Mouse (Mus musculus): Measurements from ENCODE around the gene Cacna1s. TPM values are rescaled to one million over a fixed set of nuclear protein-coding genes. Genes with fewer than 3 reads are reported as not detected.

The Cacna1s gene
- 5.2 and 11.0 TPM in 2 replicates for polyA plus RNA-seq (2015; fragmentation: Nextera tagmentation; extraction: Ambion mirVana)

- H3K9me3 ChIP-seq = no peaks in the 10 kb centered on the region
- H3K36me3 ChIP-seq = no peaks in the 10 kb centered on the region
- ATAC-seq (ENCODE audit: insufficient number of reproducible peaks, low FRiP score, low TSS enrichment, low read depth) = peak; percentile 46; the same call in 1 of the 2 replicates
- WGBS = 45% methylated on average over 11 of the region's 11 CpGs
- peaks cover 44% of the 10 kb centered on the region for H3K27me3 ChIP-seq
- peaks cover 10% of the 10 kb centered on the region for H3K4me1 ChIP-seq
- H3K9ac ChIP-seq = no peak within 1 kb of the TSS
- H3K27ac ChIP-seq = no peak within 1 kb of the TSS; the same call in 1 of the 2 replicates
- H3K4me2 ChIP-seq = no peak within 1 kb of the TSS
- no peak within 1 kb of the TSS for H3K4me3 ChIP-seq
Measured at GRCm38 (mm10) chr1:136052547-136052946, at the start of gene Cacna1s. Gene Cacna1s, plus strand, starts transcription at chr1:136052750.

GRCm38 (mm10) chr1:136006292-136006748 lies 46.2 kb upstream of the Cacna1s start, which contains the start of gene Igfn1:
Gene Igfn1, minus strand, starts transcription at chr1:136006342.
- no peaks in the 10 kb centered on the region for H3K36me3 ChIP-seq
- H3K9ac ChIP-seq = no peak within 1 kb of the TSS
- H3K27me3 ChIP-seq = peaks cover 10% of the 10 kb centered on the region; the same call in 1 of the 2 replicates
- H3K4me1 ChIP-seq = peaks cover 10% of the 10 kb centered on the region; the same call in 1 of the 2 replicates
- no peak within 1 kb of the TSS for H3K4me3 ChIP-seq
- 64% methylated on average over 3 of the region's 3 CpGs for WGBS
- no peak for ATAC-seq (ENCODE audit: insufficient number of reproducible peaks, low FRiP score, low TSS enrichment, low read depth)
- no peaks in the 10 kb centered on the region for H3K9me3 ChIP-seq
- no peak within 1 kb of the TSS for H3K27ac ChIP-seq
- H3K4me2 ChIP-seq = peak within 1 kb of the TSS; percentile 61

GRCm38 (mm10) chr1:136007211-136008158 lies 45.1 kb upstream of the Cacna1s start, which contains the start of gene Tmem9:
Gene Tmem9, plus strand, starts transcription at chr1:136008150.
- 4% methylated on average over 37 of the region's 37 CpGs for WGBS
- Histone ChIP-seq H3K27me3 (peaks cover 10% of the 10 kb centered on the region; the same call in 1 of the 2 replicates), H3K4me1 (peaks cover 10% of the 10 kb centered on the region; the same call in 1 of the 2 replicates), H3K36me3 (no peaks in the 10 kb centered on the region), H3K9me3 (no peaks in the 10 kb centered on the region), H3K4me2 (peak within 1 kb of the TSS; percentile 61), H3K27ac (no peak within 1 kb of the TSS), H3K9ac (peak within 1 kb of the TSS; percentile 14; the same call in 1 of the 2 replicates), H3K4me3 (peak within 1 kb of the TSS; percentile 41)
- ATAC-seq (ENCODE audit: insufficient number of reproducible peaks, low FRiP score, low TSS enrichment, low read depth) = peak; percentile 78; the same call in 1 of the 2 replicates

DNA sequence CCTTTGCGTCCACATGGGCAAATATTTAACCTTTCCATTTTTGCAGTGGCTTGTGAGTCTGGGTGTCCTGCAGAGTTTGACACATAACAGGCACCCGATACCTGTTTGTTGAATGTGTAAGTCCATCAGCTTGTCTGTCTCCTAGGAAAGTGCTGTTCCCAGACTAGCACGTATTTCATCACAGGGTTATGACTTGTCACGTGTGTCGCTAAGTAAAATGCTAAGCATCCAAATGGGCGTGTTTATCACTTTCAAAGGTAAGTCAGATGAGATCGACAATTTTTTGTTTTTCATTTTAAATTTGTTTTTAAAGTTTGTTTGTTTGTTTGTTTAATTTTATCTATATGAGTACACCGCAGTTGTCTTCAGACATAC lies 44.4 kb upstream of the Cacna1s start:
- no peaks in the 10 kb centered on the region for H3K36me3 ChIP-seq
- H3K27ac ChIP-seq = no peak overlapping the region
- peak overlapping the region; percentile 61 for H3K4me2 ChIP-seq
- peaks cover 10% of the 10 kb centered on the region; the same call in 1 of the 2 replicates for H3K27me3 ChIP-seq
- H3K9ac ChIP-seq = no peak overlapping the region
- peak overlapping the region; percentile 41 for H3K4me3 ChIP-seq
- H3K4me1 ChIP-seq = peaks cover 10% of the 10 kb centered on the region; the same call in 1 of the 2 replicates
- ATAC-seq (ENCODE audit: insufficient number of reproducible peaks, low FRiP score, low TSS enrichment, low read depth) = no peak; the same call in 1 of the 2 replicates
- no peaks in the 10 kb centered on the region for H3K9me3 ChIP-seq
- WGBS = 17% methylated on average over 8 of the region's 8 CpGs

DNA sequence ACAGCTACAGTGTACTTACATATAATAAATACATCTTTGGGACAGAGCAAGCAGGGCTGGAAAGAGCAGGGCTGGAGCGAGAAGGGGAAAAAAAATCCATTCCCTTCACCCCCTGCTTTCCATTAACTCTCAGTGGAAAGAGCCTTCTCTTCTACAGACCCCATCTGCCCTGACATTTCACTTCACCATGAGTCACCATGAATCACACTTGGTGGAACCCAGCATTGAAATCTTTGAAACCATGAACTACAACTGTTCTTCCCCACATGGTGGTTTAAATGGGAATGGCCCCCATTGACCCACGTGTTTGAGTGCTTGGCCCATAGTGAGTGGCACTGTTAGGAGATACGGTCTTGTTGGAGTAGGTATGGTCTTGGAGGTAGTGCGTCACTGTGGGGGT lies 42.3 kb upstream of the Cacna1s start:
- Histone ChIP-seq H3K36me3 (no peaks in the 10 kb centered on the region), H3K9ac (no peak overlapping the region), H3K4me3 (no peak overlapping the region), H3K4me1 (peaks cover 10% of the 10 kb centered on the region; the same call in 1 of the 2 replicates), H3K4me2 (no peak overlapping the region), H3K9me3 (no peaks in the 10 kb centered on the region), H3K27ac (no peak overlapping the region), H3K27me3 (peaks cover 10% of the 10 kb centered on the region; the same call in 1 of the 2 replicates)
- WGBS = 86% methylated on average over 4 of the region's 4 CpGs
- no peak for ATAC-seq (ENCODE audit: insufficient number of reproducible peaks, low FRiP score, low TSS enrichment, low read depth)

GRCm38 (mm10) chr1:136013513-136013912 lies 39.0 kb upstream of the Cacna1s start:
- peaks cover 4% of the 10 kb centered on the region for H3K4me1 ChIP-seq
- WGBS = 79% methylated on average over 4 of the region's 4 CpGs
- no peak for ATAC-seq (ENCODE audit: insufficient number of reproducible peaks, low FRiP score, low TSS enrichment, low read depth)

GRCm38 (mm10) chr1:136014796-136015502 lies 37.6 kb upstream of the Cacna1s start:
- Histone ChIP-seq H3K27ac (no peak overlapping the region), H3K27me3 (no peaks in the 10 kb centered on the region), H3K4me1 (peaks cover 15% of the 10 kb centered on the region), H3K4me2 (no peak overlapping the region), H3K9ac (no peak overlapping the region), H3K36me3 (no peaks in the 10 kb centered on the region), H3K4me3 (no peak overlapping the region), H3K9me3 (no peaks in the 10 kb centered on the region)
- 77% methylated on average over 2 of the region's 2 CpGs for WGBS
- ATAC-seq (ENCODE audit: insufficient number of reproducible peaks, low FRiP score, low TSS enrichment, low read depth) = no peak

More at GRCm38 (mm10) chr1:136013513-136013912, 39.0 kb upstream of the Cacna1s start:
- H3K27me3 ChIP-seq = no peaks in the 10 kb centered on the region
- no peak overlapping the region for H3K4me2 ChIP-seq
- H3K27ac ChIP-seq = no peak overlapping the region
- H3K36me3 ChIP-seq = no peaks in the 10 kb centered on the region
- H3K9ac ChIP-seq = no peak overlapping the region
- no peaks in the 10 kb centered on the region for H3K9me3 ChIP-seq
- no peak overlapping the region for H3K4me3 ChIP-seq

DNA sequence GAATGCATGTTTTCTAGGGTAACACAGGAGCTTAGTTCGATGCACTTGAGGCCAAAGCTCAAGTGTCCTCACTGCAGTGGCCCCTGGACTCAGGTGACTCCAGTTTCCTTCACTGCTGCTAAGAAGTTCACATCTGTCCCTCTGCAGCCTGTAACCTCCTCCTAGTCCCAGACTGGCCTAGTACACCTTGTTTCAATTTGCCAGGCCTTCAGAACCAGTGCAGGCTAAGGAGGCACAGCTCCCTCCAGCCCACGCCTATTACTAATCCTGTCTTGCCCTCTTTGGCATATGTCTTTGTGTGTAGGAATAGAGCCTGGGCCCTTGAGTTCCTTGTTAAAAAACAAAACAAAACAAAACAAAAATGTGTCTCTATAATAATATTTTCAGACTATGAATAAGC lies 35.2 kb upstream of the Cacna1s start:
- 64% methylated on average over 2 of the region's 2 CpGs for WGBS
- no peaks in the 10 kb centered on the region for H3K9me3 ChIP-seq
- no peak for ATAC-seq (ENCODE audit: insufficient number of reproducible peaks, low FRiP score, low TSS enrichment, low read depth)
- H3K36me3 ChIP-seq = peaks cover 17% of the 10 kb centered on the region
- H3K9ac ChIP-seq = no peak overlapping the region
- H3K4me3 ChIP-seq = peak overlapping the region; percentile 79
- no peak overlapping the region for H3K27ac ChIP-seq
- peak overlapping the region; percentile 86; the same call in 1 of the 2 replicates for H3K4me2 ChIP-seq
- peaks cover 15% of the 10 kb centered on the region for H3K4me1 ChIP-seq
- no peaks in the 10 kb centered on the region for H3K27me3 ChIP-seq

DNA sequence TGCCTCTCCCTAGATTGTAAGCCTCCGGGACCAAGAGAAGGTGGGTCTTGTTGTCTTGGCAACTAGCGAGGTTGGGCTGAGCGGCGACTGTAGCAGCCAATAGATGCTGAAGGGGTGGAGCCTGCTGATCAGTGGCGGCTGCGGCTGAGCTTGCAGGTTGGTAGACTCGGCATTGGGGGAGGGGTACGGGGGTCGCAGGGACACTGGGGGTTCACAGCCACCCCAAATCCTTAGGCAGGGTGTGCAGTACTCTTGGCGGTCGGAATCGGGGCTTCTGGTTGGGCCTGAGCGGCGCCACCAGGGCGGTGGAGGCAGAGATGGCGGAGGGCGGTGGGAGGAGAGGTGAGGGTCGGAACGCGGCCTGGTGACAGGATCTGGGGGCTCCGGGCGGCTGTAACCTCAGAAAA lies 34.6 kb upstream of the Cacna1s start:
- Histone ChIP-seq H3K36me3 (peaks cover 23% of the 10 kb centered on the region), H3K4me1 (peaks cover 15% of the 10 kb centered on the region), H3K4me2 (peak overlapping the region; percentile 86), H3K9ac (peak overlapping the region; percentile 64), H3K4me3 (peak overlapping the region; percentile 79), H3K9me3 (no peaks in the 10 kb centered on the region), H3K27ac (peak overlapping the region; percentile 86), H3K27me3 (no peaks in the 10 kb centered on the region)
- under 1% methylated on average over 22 of the region's 22 CpGs for WGBS
- ATAC-seq (ENCODE audit: insufficient number of reproducible peaks, low FRiP score, low TSS enrichment, low read depth) = peak; percentile 92

GRCm38 (mm10) chr1:136018390-136019189 lies 34.0 kb upstream of the Cacna1s start:
- H3K36me3 ChIP-seq = peaks cover 30% of the 10 kb centered on the region
- H3K27me3 ChIP-seq = no peaks in the 10 kb centered on the region
- peak overlapping the region; percentile 79 for H3K4me3 ChIP-seq
- H3K9ac ChIP-seq = peak overlapping the region; percentile 64
- peaks cover 15% of the 10 kb centered on the region for H3K4me1 ChIP-seq
- 2% methylated on average over 24 of the region's 24 CpGs for WGBS
- peak; percentile 5; the same call in 1 of the 2 replicates for ATAC-seq (ENCODE audit: insufficient number of reproducible peaks, low FRiP score, low TSS enrichment, low read depth)
- H3K27ac ChIP-seq = peak overlapping the region; percentile 86
- H3K9me3 ChIP-seq = no peaks in the 10 kb centered on the region
- H3K4me2 ChIP-seq = peak overlapping the region; percentile 86

DNA sequence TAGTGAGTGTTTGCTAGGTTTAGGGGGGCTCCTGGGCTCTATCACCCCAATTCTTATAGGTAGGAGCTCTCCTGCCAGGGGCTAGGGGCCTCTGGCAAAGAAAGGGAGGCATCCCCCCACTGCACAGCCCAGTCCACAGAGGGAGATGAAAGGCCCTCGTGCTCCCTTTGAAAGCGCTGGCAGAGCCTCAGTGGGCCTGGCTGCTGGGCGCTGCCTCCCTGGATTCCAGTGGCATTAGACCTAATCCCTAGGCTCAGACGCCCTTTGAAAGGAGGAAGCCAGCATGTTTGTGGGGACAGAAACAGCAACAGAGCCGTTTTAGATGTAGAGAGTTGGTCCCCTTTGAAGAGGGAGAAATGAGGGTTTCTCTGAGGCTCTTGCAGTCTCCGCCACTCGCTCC lies 22.3 kb upstream of the Cacna1s start:
- no peak overlapping the region for H3K4me2 ChIP-seq

More for the DNA sequence above, 22.3 kb upstream of the Cacna1s start:
- no peak for ATAC-seq (ENCODE audit: insufficient number of reproducible peaks, low FRiP score, low TSS enrichment, low read depth)
- 0 out of 2 replicates have a peak, but pooled peaks cover 4% of the 10 kb centered on the region for H3K4me1 ChIP-seq
- peaks cover 91% of the 10 kb centered on the region for H3K36me3 ChIP-seq
- H3K9ac ChIP-seq = no peak overlapping the region
- 41% methylated on average over 7 of the region's 7 CpGs for WGBS
- H3K27ac ChIP-seq = no peak overlapping the region
- no peaks in the 10 kb centered on the region for H3K9me3 ChIP-seq
- no peak overlapping the region for H3K4me3 ChIP-seq
- no peaks in the 10 kb centered on the region for H3K27me3 ChIP-seq
